Mouse (Mus musculus): ENCODE measurements at regions not wholly inside any gene's neighbourhood (a gene's known extent, or its start where the extent isn't known, plus 50 kb on each side); places are given as distances from the start of the nearest gene placed in this dataset.

GRCm38 (mm10) chr4:100037868-100038267, 57.7 kb upstream of the Ror1 start:
- DNase-seq = no peak

DNA sequence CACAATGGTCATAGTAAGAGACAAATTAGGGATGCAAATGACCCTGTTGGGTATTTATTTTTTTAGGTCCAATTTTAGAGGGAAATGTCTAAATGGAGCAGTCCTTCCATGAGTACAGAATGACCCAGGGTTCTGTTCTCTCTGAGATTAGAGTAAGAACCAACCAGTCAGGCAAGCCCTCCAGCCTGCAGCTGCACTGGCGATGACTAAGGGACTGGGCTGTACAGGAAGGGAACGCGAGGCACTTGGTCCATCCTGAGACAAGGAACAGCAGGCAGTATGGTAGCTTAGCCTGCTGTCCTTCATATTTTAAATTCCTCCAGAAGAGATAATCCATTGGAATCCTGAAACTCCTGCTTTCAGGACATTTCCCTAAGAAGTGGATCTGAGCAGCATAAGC, 55.9 kb upstream of the Ror1 start:
- no peak for DNase-seq

DNA sequence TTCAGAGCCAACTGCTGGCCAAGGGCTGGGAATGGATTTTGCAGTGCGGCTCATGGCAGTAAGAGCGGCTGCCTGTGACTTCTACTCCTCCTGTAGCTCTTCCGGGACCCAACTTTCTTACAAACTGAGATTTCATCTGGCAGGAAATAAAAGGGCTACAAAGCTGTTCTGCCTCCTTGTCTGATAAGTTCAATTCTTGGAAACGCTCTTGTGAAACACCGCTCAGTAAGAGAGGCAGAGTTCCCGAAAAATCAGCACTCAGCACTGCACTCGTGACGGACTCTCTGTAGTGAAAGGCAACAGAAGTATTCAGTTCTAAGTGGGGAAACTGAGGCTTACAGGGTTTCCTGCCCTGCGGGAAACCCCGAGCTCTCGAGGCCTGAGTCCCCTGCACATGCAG, 53.6 kb upstream of the Ror1 start:
- no peak for DNase-seq

- peak; percentile 62 for DNase-seq
Measured at GRCm38 (mm10) chr4:100045164-100045906, 50.3 kb upstream of the Ror1 start.
